8 mouse cellular contexts compared by ENCODE assay signal in the genomic region with DNA sequence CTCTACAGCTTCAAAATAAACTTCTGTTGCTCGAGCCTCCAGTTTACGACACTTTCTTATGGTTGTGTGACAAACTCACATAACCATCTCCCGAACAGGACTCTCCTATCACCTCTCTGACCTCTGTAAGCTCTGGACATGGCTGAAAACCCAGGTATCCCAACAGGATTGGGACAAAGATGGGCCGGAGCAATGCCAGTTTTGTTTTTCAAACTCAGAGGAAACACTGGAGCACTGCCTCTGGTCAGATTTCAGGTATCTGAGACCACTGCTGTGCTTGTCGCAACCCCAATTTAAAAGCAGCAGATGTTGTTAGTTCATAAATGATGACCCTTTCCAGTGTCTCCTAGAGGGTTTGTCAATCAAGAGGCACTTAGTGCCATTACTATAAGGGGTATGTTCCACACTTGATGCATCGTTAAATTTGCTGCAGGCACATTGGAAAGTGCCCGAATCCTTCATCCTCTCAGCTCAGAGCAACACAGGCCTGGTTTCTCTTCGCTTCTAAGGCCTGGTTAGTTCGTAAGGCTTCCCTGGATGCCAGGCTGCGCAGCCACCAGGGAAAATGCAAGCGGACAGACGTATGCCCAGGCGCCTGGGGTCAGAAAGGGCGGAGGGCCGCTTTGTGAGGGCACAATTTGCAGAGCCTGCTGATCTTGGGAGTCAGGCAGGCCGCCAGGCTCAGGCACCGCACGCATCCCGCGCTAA. TPM values are rescaled to one million over a fixed set of nuclear protein-coding genes. Genes with fewer than 3 reads are reported as not detected.
DNase-seq lines count a peak whose midpoint lies in the region; ATAC-seq and TF ChIP-seq lines count a peak whose summit lies in the region.

No protein-coding gene starts in this region.

- peak; percentile 21 for DNase-seq in thymus, postnatal 25 days
- DNase-seq in thymus, postnatal 36 days = no peak
- no peak for DNase-seq in limb, embryonic 14.5 days (ENCODE audit: low spot score)
- DNase-seq in stomach, postnatal 0 days (ENCODE audit: low spot score) = no peak
- DNase-seq in ovary, postnatal 10 days (ENCODE audit: low spot score) = no peak

- peak overlapping the region; percentile 83 for H3K4me3 ChIP-seq in erythroblast, embryonic 14.5 days (replicated peaks)
- H3K4me3 ChIP-seq in limb, embryonic 14.5 days (replicated peaks; ENCODE audit: low read length) = peak overlapping the region; percentile 87
- H3K4me3 ChIP-seq in stomach, postnatal 0 days (ENCODE audit: low read depth, low read length) = peak overlapping the region; percentile 84

- peak overlapping the region; percentile 61; the same call in 1 of the 2 replicates for H3K27ac ChIP-seq in limb, embryonic 14.5 days (replicated peaks; ENCODE audit: low read depth, low read length)
- H3K27ac ChIP-seq in stomach, postnatal 0 days (replicated peaks) = peak overlapping the region; percentile 99

- peaks cover 12% of the 10 kb centered on the region for H3K27me3 ChIP-seq in erythroblast, embryonic 14.5 days (ENCODE audit: control insufficient read depth)
- H3K27me3 ChIP-seq in limb, embryonic 14.5 days (ENCODE audit: control insufficient read depth, insufficient read depth, low read length) = no peaks in the 10 kb centered on the region
- H3K27me3 ChIP-seq in stomach, postnatal 0 days (ENCODE audit: control insufficient read depth, insufficient read depth, low read length) = no peaks in the 10 kb centered on the region

- H3K4me1 ChIP-seq in erythroblast, embryonic 14.5 days (ENCODE audit: control insufficient read depth) = peaks cover 55% of the 10 kb centered on the region
- peaks cover 7% of the 10 kb centered on the region; the same call in 1 of the 2 replicates for H3K4me1 ChIP-seq in limb, embryonic 14.5 days (ENCODE audit: control insufficient read depth, insufficient read depth, low read length)
- H3K4me1 ChIP-seq in stomach, postnatal 0 days (replicated peaks; ENCODE audit: control insufficient read depth, insufficient read depth) = no peaks in the 10 kb centered on the region

- peak overlapping the region; percentile 86 for H3K9ac ChIP-seq in limb, embryonic 14.5 days (ENCODE audit: low read depth, low read length, severe bottlenecking)
- peak overlapping the region; percentile 80 for H3K9ac ChIP-seq in stomach, postnatal 0 days (ENCODE audit: low read length)

- 28% methylated on average over 15 of the region's 20 CpGs for WGBS in limb, embryonic 14.5 days
- 26% methylated on average over 20 of the region's 20 CpGs for WGBS in stomach, postnatal 0 days

- no peak for ATAC-seq in erythroblast, adult 5-6 weeks (replicated peaks; ENCODE audit: low FRiP score, poor library complexity, severe bottlenecking)
- ATAC-seq in limb, embryonic 14.5 days (ENCODE audit: low FRiP score, low read depth) = peak; percentile 10
- no peak; the same call in 1 of the 2 replicates for ATAC-seq in stomach, postnatal 0 days (ENCODE audit: low FRiP score, low TSS enrichment)
- ATAC-seq in megakaryocyte progenitor cell, adult 5-6 weeks (replicated peaks; ENCODE audit: poor library complexity) = no peak

- TF ChIP-seq EP300 in stomach, postnatal 0 days (optimal IDR thresholded peaks at IDR 0.05) = no peak

- H3K9me3 ChIP-seq in erythroblast, embryonic 14.5 days (ENCODE audit: control insufficient read depth, low read length) = no peaks in the 10 kb centered on the region
- H3K9me3 ChIP-seq in limb, embryonic 14.5 days (ENCODE audit: control insufficient read depth, low read length) = no peaks in the 10 kb centered on the region
- H3K9me3 ChIP-seq in stomach, postnatal 0 days (ENCODE audit: control insufficient read depth, low read length) = no peaks in the 10 kb centered on the region

- no peak; the same call in 1 of the 2 replicates for TF ChIP-seq POLR2A in limb, embryonic 14.5 days (IDR thresholded peaks at IDR 0.05; ENCODE audit: borderline replicate concordance, extremely low read depth, insufficient read depth, insufficient read length)

- peak overlapping the region; percentile 91 for H3K4me2 ChIP-seq in limb, embryonic 14.5 days (replicated peaks; ENCODE audit: low read depth, low read length, severe bottlenecking)
- H3K4me2 ChIP-seq in stomach, postnatal 0 days (replicated peaks; ENCODE audit: low read depth) = peak overlapping the region; percentile 91

- peaks cover 29% of the 10 kb centered on the region for H3K36me3 ChIP-seq in erythroblast, embryonic 14.5 days (ENCODE audit: control insufficient read depth)
- H3K36me3 ChIP-seq in limb, embryonic 14.5 days (ENCODE audit: control insufficient read depth, insufficient read depth, low read length) = peaks cover 16% of the 10 kb centered on the region
- H3K36me3 ChIP-seq in stomach, postnatal 0 days (ENCODE audit: control insufficient read depth, insufficient read depth, low read length) = peaks cover 13% of the 10 kb centered on the region; the same call in 1 of the 2 replicates

- TF ChIP-seq CTCF in stomach, postnatal 0 days (IDR thresholded peaks at IDR 0.05; ENCODE audit: low read depth) = no peak

RNA-seq across cellular contexts. Expression of a gene that starts 0.6 kb away (rescaled TPM):
- 21.2 and 46.3 TPM in 2 replicates for polyA plus RNA-seq in erythroblast, embryonic 14.5 days (2012)
- total RNA-seq in erythroblast, adult 5-6 weeks (2015; ENCODE audit: low replicate concordance) = 52.1 and 56.6 TPM in 2 replicates
- total RNA-seq in erythroblast, adult 5-6 weeks (2017; ENCODE audit: low replicate concordance) = 60.9 and 70.5 TPM in 2 replicates
- 72.9 and 86.3 TPM in 2 replicates for polyA plus RNA-seq in limb, embryonic 14.5 days (2012; rRNA removed)
- 76.8 and 84.1 TPM in 2 replicates for polyA plus RNA-seq in limb, embryonic 14.5 days (2014; fragmentation: Nextera tagmentation; extraction: Ambion mirVana)
- 224 and 255 TPM in 2 replicates for polyA plus RNA-seq in stomach, postnatal 0 days (2015; fragmentation: Nextera tagmentation; extraction: Ambion mirVana)
- 78.2 and 89.9 TPM in 2 replicates for total RNA-seq in megakaryocyte progenitor cell, adult 5-6 weeks (2015)
- total RNA-seq in megakaryocyte progenitor cell, adult 5-6 weeks (2017) = 83.3 and 99.5 TPM in 2 replicates

RNA-seq across cellular contexts. Expression of a gene that starts 48.5 kb away (rescaled TPM):
- 0.04 TPM in 1 of 2 replicates, not detected in the other for polyA plus RNA-seq in erythroblast, embryonic 14.5 days (2012)
- 0.77 and 1.7 TPM in 2 replicates for total RNA-seq in erythroblast, adult 5-6 weeks (2015; ENCODE audit: low replicate concordance)
- total RNA-seq in erythroblast, adult 5-6 weeks (2017; ENCODE audit: low replicate concordance) = 3.9 and 10.7 TPM in 2 replicates
- polyA plus RNA-seq in limb, embryonic 14.5 days (2012; rRNA removed) = 0.28 and 0.35 TPM in 2 replicates
- 0.23 and 0.48 TPM in 2 replicates for polyA plus RNA-seq in limb, embryonic 14.5 days (2014; fragmentation: Nextera tagmentation; extraction: Ambion mirVana)
- polyA plus RNA-seq in stomach, postnatal 0 days (2015; fragmentation: Nextera tagmentation; extraction: Ambion mirVana) = 0.44 and 0.62 TPM in 2 replicates
- total RNA-seq in megakaryocyte progenitor cell, adult 5-6 weeks (2015) = 22.5 and 24.1 TPM in 2 replicates
- total RNA-seq in megakaryocyte progenitor cell, adult 5-6 weeks (2017) = 17.7 and 27.9 TPM in 2 replicates

RNA-seq across cellular contexts. Expression of a gene that starts 56.7 kb away (rescaled TPM):
- polyA plus RNA-seq in erythroblast, embryonic 14.5 days (2012) = 0.04 TPM in 1 of 2 replicates, not detected in the other
- 2.5 TPM in 1 of 2 replicates, not detected in the other for total RNA-seq in erythroblast, adult 5-6 weeks (2015; ENCODE audit: low replicate concordance)
- total RNA-seq in erythroblast, adult 5-6 weeks (2017; ENCODE audit: low replicate concordance) = 0.34 TPM in 1 of 2 replicates, not detected in the other
- 0.08 and 0.10 TPM in 2 replicates for polyA plus RNA-seq in limb, embryonic 14.5 days (2012; rRNA removed)
- not detected in 2 replicates for polyA plus RNA-seq in limb, embryonic 14.5 days (2014; fragmentation: Nextera tagmentation; extraction: Ambion mirVana)
- polyA plus RNA-seq in stomach, postnatal 0 days (2015; fragmentation: Nextera tagmentation; extraction: Ambion mirVana) = 0.10 and 0.22 TPM in 2 replicates
- total RNA-seq in megakaryocyte progenitor cell, adult 5-6 weeks (2015) = 0.12 and 0.17 TPM in 2 replicates
- not detected in 2 replicates for total RNA-seq in megakaryocyte progenitor cell, adult 5-6 weeks (2017)
